Mouse (Mus musculus): ENCODE results near the gene Bdkrb1. TPM values are rescaled to one million over a fixed set of nuclear protein-coding genes. Genes with fewer than 3 reads are reported as not detected.

The Bdkrb1 gene
- polyA plus RNA-seq, 1 experiment from 2014 or later, result not detected

DNA sequence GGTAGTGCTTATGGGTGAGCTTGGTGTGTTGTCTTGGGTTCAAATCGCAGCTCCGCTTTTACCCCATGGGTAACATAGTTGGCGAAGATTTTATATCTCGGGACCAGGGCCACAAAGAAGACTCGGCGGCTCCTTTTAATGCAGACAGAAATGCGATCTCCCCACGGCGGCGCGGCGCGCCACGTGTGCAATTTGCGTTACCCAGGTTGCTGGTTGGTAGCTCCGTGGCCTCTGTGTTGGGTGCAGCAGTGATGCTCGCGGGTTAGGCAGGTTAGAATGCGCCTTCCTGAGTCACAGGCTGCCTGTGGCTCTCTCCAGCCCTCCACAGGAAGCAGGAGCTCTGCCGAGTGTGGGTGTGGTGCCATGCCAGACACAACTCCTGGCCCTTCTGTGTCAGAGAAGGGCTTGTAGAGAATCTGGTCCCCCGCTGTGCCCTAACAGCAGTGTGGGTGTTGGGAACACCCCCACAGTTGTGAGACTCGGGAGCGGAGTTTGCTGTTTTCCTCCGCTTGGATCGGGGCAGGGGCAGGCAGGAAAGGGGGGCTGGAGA lies 39.1 kb upstream of the Bdkrb1 start:
- Histone ChIP-seq H3K4me2 (replicated peaks; ENCODE audit: low read depth, low read length) (peak overlapping the region; percentile 56), H3K36me3 (ENCODE audit: control insufficient read depth, insufficient read depth, low read length) (no peaks in the 10 kb centered on the region), H3K9ac (ENCODE audit: low read depth, low read length) (no peak overlapping the region), H3K4me3 (ENCODE audit: low read depth, low read length) (peak overlapping the region; percentile 27; the same call in 1 of the 2 replicates), H3K9me3 (ENCODE audit: control insufficient read depth, low read length) (no peaks in the 10 kb centered on the region), H3K27ac (ENCODE audit: low read depth, low read length) (no peak overlapping the region), H3K27me3 (ENCODE audit: control insufficient read depth, insufficient read depth, low read length) (peaks cover 17% of the 10 kb centered on the region), H3K4me1 (replicated peaks; ENCODE audit: control insufficient read depth, insufficient read depth, low read length) (0 out of 2 replicates have a peak, but pooled peaks cover 7% of the 10 kb centered on the region)
- no peak for ATAC-seq (ENCODE audit: low FRiP score)
- peak; percentile 31 for DNase-seq (ENCODE audit: low spot score)
- WGBS, result 11% methylated on average over 25 of the region's 25 CpGs

DNA sequence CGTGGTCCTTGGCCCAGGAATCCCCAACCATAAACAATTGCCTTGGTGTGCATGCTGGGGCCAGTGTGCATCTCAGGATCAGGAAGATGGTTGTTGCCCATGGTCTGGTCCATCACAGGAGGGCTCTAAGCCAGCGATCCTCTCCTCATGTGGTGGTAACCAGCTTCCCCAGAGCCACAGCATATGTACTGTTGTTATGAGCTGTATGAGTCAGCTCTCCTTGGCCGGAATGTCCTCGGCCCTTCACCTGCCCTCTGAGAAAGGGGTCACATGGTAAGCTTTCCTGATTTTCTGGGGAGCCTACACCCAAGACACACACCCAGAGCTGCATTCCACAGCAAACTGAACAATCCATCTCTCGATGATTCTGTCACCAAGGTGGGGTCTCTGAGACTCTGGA lies 37.7 kb upstream of the Bdkrb1 start:
- Histone ChIP-seq H3K4me1 (replicated peaks; ENCODE audit: control insufficient read depth, insufficient read depth, low read length) (0 out of 2 replicates have a peak, but pooled peaks cover 7% of the 10 kb centered on the region), H3K4me3 (ENCODE audit: low read depth, low read length) (no peak overlapping the region), H3K27ac (ENCODE audit: low read depth, low read length) (no peak overlapping the region), H3K4me2 (replicated peaks; ENCODE audit: low read depth, low read length) (no peak overlapping the region), H3K36me3 (ENCODE audit: control insufficient read depth, insufficient read depth, low read length) (no peaks in the 10 kb centered on the region), H3K9ac (ENCODE audit: low read depth, low read length) (no peak overlapping the region), H3K9me3 (ENCODE audit: control insufficient read depth, low read length) (no peaks in the 10 kb centered on the region), H3K27me3 (ENCODE audit: control insufficient read depth, insufficient read depth, low read length) (peaks cover 17% of the 10 kb centered on the region)
- ATAC-seq (ENCODE audit: low FRiP score) (no peak), DNase-seq (ENCODE audit: low spot score) (no peak)
- 79% methylated on average over 5 of the region's 5 CpGs for WGBS

DNA sequence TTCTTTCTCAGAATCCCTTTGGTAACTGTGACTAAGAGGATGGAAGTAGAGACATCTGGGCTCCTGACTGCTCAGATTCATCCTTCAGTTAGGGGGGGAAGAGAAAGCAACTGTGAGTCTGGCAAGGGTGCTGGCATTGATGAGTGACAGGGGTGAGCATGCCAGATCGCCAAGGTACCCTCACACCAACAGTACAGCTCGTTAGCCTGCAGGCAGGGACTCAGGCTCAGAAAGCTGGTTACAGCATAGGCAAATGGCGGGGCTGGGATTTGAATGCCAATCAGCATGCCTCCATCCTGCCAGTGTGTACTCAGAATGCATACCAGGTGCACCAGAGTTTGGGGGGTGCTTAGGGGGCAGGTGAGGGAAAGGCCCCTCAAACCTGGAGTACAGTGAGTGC lies 31.0 kb upstream of the Bdkrb1 start:
- no peak for ATAC-seq (ENCODE audit: low FRiP score)
- Histone ChIP-seq H3K9ac (ENCODE audit: low read depth, low read length) (no peak overlapping the region), H3K4me2 (replicated peaks; ENCODE audit: low read depth, low read length) (no peak overlapping the region), H3K27ac (ENCODE audit: low read depth, low read length) (no peak overlapping the region), H3K27me3 (ENCODE audit: control insufficient read depth, insufficient read depth, low read length) (no peaks in the 10 kb centered on the region; the same call in 1 of the 2 replicates), H3K9me3 (ENCODE audit: control insufficient read depth, low read length) (no peaks in the 10 kb centered on the region), H3K4me1 (replicated peaks; ENCODE audit: control insufficient read depth, insufficient read depth, low read length) (no peaks in the 10 kb centered on the region), H3K4me3 (ENCODE audit: low read depth, low read length) (no peak overlapping the region), H3K36me3 (ENCODE audit: control insufficient read depth, insufficient read depth, low read length) (no peaks in the 10 kb centered on the region)
- WGBS, result 67% methylated on average over 3 of the region's 3 CpGs
- no peak for DNase-seq (ENCODE audit: low spot score)

DNA sequence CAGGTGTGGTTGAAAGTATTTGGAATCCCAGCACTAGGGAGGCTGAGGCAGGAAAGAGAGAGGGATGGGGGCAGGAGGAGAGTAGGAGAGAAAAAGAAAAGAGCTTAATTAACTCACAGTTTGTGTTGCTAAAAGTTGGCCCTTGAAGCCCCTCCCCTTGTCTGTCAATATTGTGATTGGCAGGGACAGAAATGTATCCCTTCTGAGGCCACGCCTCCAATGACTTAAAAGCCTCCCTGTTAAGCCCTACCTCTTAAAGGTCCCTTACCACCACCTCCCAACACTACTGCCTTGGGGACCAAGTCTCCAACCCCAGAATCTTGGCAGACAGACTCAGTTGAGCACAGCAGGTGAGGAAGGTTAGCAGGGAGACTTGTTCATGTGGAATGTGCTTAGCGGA lies 30.3 kb upstream of the Bdkrb1 start:
- no peak overlapping the region for H3K9ac ChIP-seq (ENCODE audit: low read depth, low read length)
- ATAC-seq (ENCODE audit: low FRiP score), result no peak

DNA sequence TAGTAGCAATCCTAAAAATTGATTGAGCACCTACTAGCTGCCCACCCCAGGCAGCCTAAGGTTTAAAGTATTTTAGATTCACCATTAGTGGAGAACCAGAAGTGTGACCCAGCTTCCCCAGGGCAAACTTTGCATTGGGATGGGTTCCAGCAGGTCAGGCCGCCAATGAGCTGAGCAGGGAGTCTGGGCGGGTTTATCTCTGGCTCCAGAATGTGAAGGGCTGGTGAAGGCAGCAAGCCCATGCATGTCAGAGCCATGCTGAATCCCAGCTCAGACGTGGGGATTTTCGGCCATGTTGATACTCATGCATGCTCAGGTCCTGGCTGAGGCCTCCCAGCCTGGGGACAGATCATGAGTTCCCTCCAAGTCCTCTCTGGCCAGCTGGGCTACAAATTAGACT lies 28.5 kb upstream of the Bdkrb1 start:
- H3K4me3 ChIP-seq (ENCODE audit: low read depth, low read length), result no peak overlapping the region
- no peak overlapping the region for H3K9ac ChIP-seq (ENCODE audit: low read depth, low read length)
- ATAC-seq (ENCODE audit: low FRiP score) (no peak), DNase-seq (ENCODE audit: low spot score) (no peak)
- H3K9me3 ChIP-seq (ENCODE audit: control insufficient read depth, low read length), result no peaks in the 10 kb centered on the region
- H3K4me2 ChIP-seq (replicated peaks; ENCODE audit: low read depth, low read length), result no peak overlapping the region
- H3K27me3 ChIP-seq (ENCODE audit: control insufficient read depth, insufficient read depth, low read length), result no peaks in the 10 kb centered on the region; the same call in 1 of the 2 replicates
- H3K27ac ChIP-seq (ENCODE audit: low read depth, low read length), result no peak overlapping the region
- H3K4me1 ChIP-seq (replicated peaks; ENCODE audit: control insufficient read depth, insufficient read depth, low read length), result no peaks in the 10 kb centered on the region
- 82% methylated on average over 4 of the region's 4 CpGs for WGBS
- H3K36me3 ChIP-seq (ENCODE audit: control insufficient read depth, insufficient read depth, low read length), result no peaks in the 10 kb centered on the region

More for the DNA sequence above, 30.3 kb upstream of the Bdkrb1 start:
- Histone ChIP-seq H3K36me3 (ENCODE audit: control insufficient read depth, insufficient read depth, low read length) (no peaks in the 10 kb centered on the region), H3K9me3 (ENCODE audit: control insufficient read depth, low read length) (no peaks in the 10 kb centered on the region), H3K4me3 (ENCODE audit: low read depth, low read length) (no peak overlapping the region), H3K27me3 (ENCODE audit: control insufficient read depth, insufficient read depth, low read length) (no peaks in the 10 kb centered on the region; the same call in 1 of the 2 replicates), H3K4me1 (replicated peaks; ENCODE audit: control insufficient read depth, insufficient read depth, low read length) (no peaks in the 10 kb centered on the region), H3K4me2 (replicated peaks; ENCODE audit: low read depth, low read length) (no peak overlapping the region), H3K27ac (ENCODE audit: low read depth, low read length) (no peak overlapping the region)
- WGBS, result 81% methylated on average over 2 of the region's 2 CpGs
- DNase-seq (ENCODE audit: low spot score), result no peak

DNA sequence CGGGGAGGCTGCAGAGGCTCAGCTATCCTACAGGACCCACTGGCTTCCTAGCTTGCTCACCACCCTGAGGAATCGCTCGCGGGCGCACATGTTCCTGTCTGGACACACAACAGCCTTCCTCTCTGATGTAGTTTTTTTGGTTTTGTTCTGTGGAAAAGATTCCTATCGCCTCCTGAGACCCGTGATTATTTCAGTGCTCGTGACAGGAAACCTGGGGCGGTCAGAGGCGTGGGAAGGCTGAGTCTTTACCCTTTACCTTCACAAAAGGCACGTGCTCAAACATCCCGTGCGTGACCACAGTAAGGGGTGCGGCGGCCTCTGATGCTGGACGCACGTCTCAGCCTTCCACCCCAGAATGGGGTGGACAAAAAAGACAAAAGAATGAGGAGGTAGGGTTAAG lies 22.4 kb upstream of the Bdkrb1 start:
- ATAC-seq (ENCODE audit: low FRiP score) (no peak), DNase-seq (ENCODE audit: low spot score) (no peak)
- Histone ChIP-seq H3K4me1 (replicated peaks; ENCODE audit: control insufficient read depth, insufficient read depth, low read length) (no peaks in the 10 kb centered on the region), H3K4me2 (replicated peaks; ENCODE audit: low read depth, low read length) (no peak overlapping the region), H3K36me3 (ENCODE audit: control insufficient read depth, insufficient read depth, low read length) (no peaks in the 10 kb centered on the region), H3K27me3 (ENCODE audit: control insufficient read depth, insufficient read depth, low read length) (no peaks in the 10 kb centered on the region), H3K9me3 (ENCODE audit: control insufficient read depth, low read length) (no peaks in the 10 kb centered on the region), H3K9ac (ENCODE audit: low read depth, low read length) (no peak overlapping the region), H3K4me3 (ENCODE audit: low read depth, low read length) (no peak overlapping the region), H3K27ac (ENCODE audit: low read depth, low read length) (no peak overlapping the region)
- WGBS, result 83% methylated on average over 17 of the region's 17 CpGs

DNA sequence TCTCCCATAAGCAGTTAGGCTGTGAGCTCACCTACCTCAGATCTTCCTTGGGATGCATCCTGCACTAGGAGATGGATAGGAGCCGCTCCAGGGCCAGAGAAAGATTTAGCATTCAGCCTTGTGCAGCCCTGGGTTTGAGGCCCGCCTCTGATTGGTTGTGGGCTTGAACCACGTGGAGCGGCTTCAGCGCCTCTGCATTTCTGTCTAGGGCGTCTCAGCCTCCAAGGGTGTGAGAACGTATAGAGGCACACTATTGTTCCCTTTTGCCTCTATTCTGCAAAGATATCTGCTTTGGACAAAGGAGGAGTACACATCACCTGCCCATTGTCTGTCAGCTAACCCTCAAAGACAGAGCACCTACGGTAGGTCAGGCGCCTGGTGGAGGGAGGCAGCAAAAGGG lies 20.4 kb upstream of the Bdkrb1 start:
- H3K9me3 ChIP-seq (ENCODE audit: control insufficient read depth, low read length), result no peaks in the 10 kb centered on the region
- DNase-seq (ENCODE audit: low spot score), result no peak
- 54% methylated on average over 9 of the region's 9 CpGs for WGBS
- H3K4me1 ChIP-seq (replicated peaks; ENCODE audit: control insufficient read depth, insufficient read depth, low read length), result no peaks in the 10 kb centered on the region
- no peak; the same call in 1 of the 2 replicates for ATAC-seq (ENCODE audit: low FRiP score)
- H3K4me3 ChIP-seq (ENCODE audit: low read depth, low read length), result no peak overlapping the region
- H3K4me2 ChIP-seq (replicated peaks; ENCODE audit: low read depth, low read length), result no peak overlapping the region
- no peak overlapping the region for H3K9ac ChIP-seq (ENCODE audit: low read depth, low read length)
- H3K27me3 ChIP-seq (ENCODE audit: control insufficient read depth, insufficient read depth, low read length), result no peaks in the 10 kb centered on the region
- H3K36me3 ChIP-seq (ENCODE audit: control insufficient read depth, insufficient read depth, low read length), result no peaks in the 10 kb centered on the region
- no peak overlapping the region for H3K27ac ChIP-seq (ENCODE audit: low read depth, low read length)

DNA sequence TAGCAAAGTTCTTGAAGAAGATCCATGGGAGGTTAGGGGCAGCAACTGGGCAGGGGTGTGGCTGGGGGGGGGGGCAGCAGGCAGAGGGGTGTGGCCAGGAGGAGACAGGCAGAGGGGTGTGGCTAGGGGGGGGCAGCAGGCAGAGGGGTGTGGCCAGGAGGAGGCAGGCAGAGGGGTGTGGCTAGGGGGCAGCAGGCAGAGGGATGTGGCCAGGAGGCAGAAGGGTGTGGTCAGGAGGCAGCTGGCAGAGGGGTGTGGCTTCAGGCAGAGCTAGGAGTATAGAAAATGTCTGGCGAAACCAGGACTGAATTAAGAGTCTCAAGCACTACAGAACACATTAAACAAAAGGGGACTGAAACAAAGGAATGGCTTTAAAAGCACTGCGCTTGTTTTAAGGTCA lies 19.4 kb upstream of the Bdkrb1 start:
- Histone ChIP-seq H3K9me3 (ENCODE audit: control insufficient read depth, low read length) (no peaks in the 10 kb centered on the region), H3K36me3 (ENCODE audit: control insufficient read depth, insufficient read depth, low read length) (no peaks in the 10 kb centered on the region), H3K9ac (ENCODE audit: low read depth, low read length) (no peak overlapping the region), H3K4me3 (ENCODE audit: low read depth, low read length) (no peak overlapping the region), H3K4me1 (replicated peaks; ENCODE audit: control insufficient read depth, insufficient read depth, low read length) (no peaks in the 10 kb centered on the region), H3K4me2 (replicated peaks; ENCODE audit: low read depth, low read length) (no peak overlapping the region), H3K27me3 (ENCODE audit: control insufficient read depth, insufficient read depth, low read length) (no peaks in the 10 kb centered on the region), H3K27ac (ENCODE audit: low read depth, low read length) (no peak overlapping the region)
- DNase-seq (ENCODE audit: low spot score), result peak; percentile 47
- peak; percentile 79; the same call in 1 of the 2 replicates for ATAC-seq (ENCODE audit: low FRiP score)
- 14% methylated on average over 2 of the region's 2 CpGs for WGBS

DNA sequence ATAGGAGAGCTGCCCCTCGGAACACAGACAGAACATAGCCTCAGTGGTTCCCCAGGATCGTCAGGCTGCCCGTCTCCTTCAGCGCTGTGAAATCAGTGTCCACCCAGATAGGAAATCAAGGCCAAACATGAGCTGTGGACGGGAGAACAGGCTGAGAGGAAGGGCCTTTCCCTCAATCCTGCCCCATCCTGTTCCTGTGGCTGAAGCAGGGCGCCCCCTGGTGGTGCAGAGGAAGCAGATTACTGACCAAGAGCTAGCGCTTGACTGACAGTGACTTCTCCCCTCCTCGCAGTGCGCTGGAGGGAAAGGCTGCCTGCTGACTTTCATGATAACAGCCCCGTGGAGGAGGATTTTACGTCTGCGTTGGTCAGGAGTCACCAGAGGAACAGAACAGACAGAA lies 18.0 kb upstream of the Bdkrb1 start:
- ATAC-seq (ENCODE audit: low FRiP score) (peak; percentile 66), DNase-seq (ENCODE audit: low spot score) (peak; percentile 88)
- 21% methylated on average over 12 of the region's 12 CpGs for WGBS
- Histone ChIP-seq H3K27me3 (ENCODE audit: control insufficient read depth, insufficient read depth, low read length) (no peaks in the 10 kb centered on the region), H3K9ac (ENCODE audit: low read depth, low read length) (no peak overlapping the region), H3K4me2 (replicated peaks; ENCODE audit: low read depth, low read length) (no peak overlapping the region), H3K36me3 (ENCODE audit: control insufficient read depth, insufficient read depth, low read length) (no peaks in the 10 kb centered on the region), H3K9me3 (ENCODE audit: control insufficient read depth, low read length) (no peaks in the 10 kb centered on the region), H3K4me3 (ENCODE audit: low read depth, low read length) (no peak overlapping the region), H3K27ac (ENCODE audit: low read depth, low read length) (no peak overlapping the region), H3K4me1 (replicated peaks; ENCODE audit: control insufficient read depth, insufficient read depth, low read length) (no peaks in the 10 kb centered on the region)
